Mouse (Mus musculus) frontal cortex, postnatal 25 days (tissue): ENCODE measurements at regions not wholly inside any gene's neighbourhood (a gene's known extent, or its start where the extent isn't known, plus 50 kb on each side); places are given as distances from the start of the nearest gene placed in this dataset.

ENCODE experiments used
- DNase-seq, 2 experiments: peaks; one replicate each; pipeline ENCODE4 v3.0.0; 2022; ENCODE audit warnings: low spot score in 2 of 2

GRCm38 (mm10) chr3:17795271-17796260, 152.6 kb upstream of the Cypt12 start:
- DNase-seq = no peak

GRCm38 (mm10) chr3:17796766-17797165, 151.4 kb upstream of the Cypt12 start:
- DNase-seq = peak in 1 of 2 experiments; percentile 26

- DNase-seq = peak; percentile 64 to 69
Observed at GRCm38 (mm10) chr3:17798399-17798798, 149.8 kb upstream of the Cypt12 start.

DNA sequence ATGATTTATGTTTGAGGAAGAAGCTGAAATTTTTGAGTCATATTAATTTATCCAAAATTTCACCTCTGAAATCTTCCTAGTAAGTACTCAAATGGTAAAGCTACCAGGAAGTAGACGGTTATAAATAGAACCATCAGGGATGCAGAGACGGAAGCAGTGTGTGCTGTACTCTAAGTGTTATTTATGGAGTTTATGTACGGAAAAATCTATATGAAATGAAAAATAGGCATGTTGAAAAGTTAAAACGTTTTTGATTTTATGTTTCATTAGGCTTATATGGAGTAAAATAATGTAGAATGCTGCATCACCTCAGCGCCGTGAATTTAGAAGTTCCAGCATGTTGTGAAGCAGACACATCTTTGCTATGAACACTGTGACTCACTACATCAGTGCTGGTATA, 149.1 kb upstream of the Cypt12 start:
- DNase-seq = no peak

DNA sequence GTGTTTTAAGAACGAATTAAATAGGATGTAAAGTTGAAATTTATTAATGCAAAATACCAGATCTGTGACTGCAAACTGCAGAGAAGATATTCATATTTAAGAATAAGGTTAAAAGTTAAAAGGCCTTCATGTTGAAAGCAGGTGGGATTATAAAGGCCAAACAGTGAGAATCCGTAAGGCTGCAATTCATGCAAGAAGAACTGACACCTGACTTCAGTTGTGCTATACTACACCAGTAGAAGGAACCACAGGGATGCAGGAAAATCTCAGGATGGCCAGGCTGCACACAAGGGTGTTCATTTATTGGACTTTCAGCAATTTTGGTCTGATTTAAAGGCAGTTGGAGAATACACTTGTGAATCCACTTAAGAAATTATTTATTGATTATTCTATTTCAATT, 147.4 kb upstream of the Cypt12 start:
- no peak for DNase-seq

GRCm38 (mm10) chr3:17801479-17801878, 146.7 kb upstream of the Cypt12 start:
- no peak for DNase-seq

GRCm38 (mm10) chr3:17805185-17805584, 143.0 kb upstream of the Cypt12 start:
- no peak for DNase-seq

DNA sequence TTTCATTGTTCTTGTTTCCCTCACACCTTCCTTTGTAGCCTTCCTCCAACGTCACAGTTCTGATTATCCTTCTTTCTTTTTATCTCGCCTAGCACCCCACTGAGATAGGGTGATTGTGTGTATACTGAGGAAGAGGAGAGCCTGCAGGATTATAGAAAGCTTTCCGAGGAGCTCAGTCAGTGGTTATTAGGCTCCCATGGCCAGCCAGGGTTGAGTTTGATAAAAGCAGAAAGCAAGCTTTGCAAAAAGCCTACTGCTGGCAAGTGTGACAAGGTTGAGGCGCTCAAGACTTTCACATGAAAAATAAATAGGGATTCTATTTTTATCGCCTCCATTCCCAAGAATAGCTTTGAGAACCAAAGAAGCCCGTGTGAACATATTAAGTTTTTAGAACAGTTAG, 136.9 kb upstream of the Cypt12 start:
- DNase-seq = no peak

DNA sequence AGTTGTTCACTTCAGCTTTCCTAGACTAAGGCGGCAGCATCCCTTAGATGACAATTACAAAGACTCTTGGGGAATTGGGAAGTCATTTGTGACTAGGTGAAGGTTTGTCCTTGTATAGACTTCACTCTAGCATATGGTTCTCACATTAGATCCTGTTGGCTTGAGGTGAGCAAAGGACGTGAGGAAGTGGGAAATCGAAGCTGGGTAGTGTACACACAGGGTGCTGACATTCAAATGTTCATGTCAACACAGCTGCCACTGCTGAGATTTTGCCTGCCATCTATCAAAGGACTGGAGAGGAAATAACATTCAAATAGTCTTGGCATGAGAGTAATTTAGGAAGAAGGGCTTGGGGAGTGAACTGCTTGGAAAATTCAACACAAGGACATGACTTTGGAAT, 124.0 kb upstream of the Cypt12 start:
- DNase-seq = no peak

DNA sequence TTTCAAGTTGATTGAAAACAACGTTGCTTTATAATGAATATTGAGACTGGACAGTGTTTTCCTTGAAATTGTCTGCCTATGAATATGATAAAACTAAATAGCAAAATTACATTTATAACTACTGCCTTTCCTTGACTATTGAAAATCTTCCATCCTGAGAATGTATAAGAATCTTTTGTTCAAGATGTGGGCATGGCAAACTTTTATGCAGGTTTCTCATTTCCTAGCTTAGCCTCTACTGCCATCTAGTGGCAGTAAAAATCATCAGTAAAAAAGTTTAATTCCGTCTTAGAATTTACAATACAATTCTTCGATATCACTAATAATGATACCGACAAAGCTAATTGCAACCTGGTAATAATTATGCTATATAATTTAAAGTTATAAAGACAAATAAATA, 123.5 kb upstream of the Cypt12 start:
- DNase-seq = no peak

DNA sequence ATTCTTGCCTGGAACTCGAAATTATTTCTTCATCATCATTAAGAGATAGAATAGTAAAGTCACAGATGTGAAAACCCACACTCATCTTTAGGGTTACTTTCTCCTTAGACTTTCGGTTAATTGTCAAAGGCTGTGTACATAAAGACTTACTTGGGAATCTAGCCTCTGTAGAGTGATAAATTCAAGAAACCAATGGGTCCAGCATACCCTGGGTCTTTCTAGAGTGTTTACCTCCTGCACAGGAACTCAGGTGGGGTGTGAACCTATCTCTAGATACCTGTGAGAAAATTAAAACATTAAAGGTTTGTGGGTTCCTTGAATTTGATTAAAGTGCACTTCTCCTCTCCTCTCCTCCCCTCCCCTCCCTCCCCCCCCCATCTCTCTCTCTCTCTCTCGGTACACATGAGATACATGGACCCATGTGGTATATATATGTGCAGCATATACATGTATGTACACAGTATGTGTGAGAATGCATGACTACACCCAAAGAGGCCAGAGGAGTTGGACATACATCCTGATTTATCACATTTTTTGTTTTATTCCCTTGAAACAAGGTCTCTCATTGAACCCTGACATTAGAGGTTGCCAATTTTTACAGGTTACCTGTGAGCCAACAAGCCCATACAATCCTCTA, 122.8 kb upstream of the Cypt12 start:
- DNase-seq = no peak

- peak; percentile 34 to 76 for DNase-seq
Observed at GRCm38 (mm10) chr3:17834706-17835105, 113.5 kb upstream of the Cypt12 start.

GRCm38 (mm10) chr3:17847609-17848008, 100.6 kb upstream of the Cypt12 start:
- DNase-seq = peak in 1 of 2 experiments; percentile 27

- no peak for DNase-seq
Observed at GRCm38 (mm10) chr3:17848181-17848580, 100.0 kb upstream of the Cypt12 start.

DNA sequence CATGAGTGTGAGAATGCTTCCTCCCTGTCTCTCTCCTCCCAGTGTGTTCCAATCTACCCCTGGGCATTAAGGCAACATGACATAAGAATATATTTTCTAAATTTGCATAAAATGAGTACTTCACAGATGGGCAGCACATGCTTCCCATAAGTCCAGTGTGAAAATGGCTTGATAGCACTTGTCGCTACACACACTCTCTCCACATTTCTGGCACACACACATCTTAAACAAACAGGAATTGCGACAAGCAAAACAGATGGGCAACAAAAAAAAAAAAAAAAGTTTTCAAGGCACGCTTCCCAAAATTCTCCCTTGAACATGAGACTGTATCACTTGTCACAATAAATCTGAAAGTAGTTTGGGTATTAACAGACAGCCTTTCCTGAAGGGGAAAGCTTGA, 85.8 kb upstream of the Cypt12 start:
- no peak for DNase-seq

GRCm38 (mm10) chr3:17865112-17865511, 83.1 kb upstream of the Cypt12 start:
- DNase-seq = no peak

GRCm38 (mm10) chr3:17870895-17871482, 77.2 kb upstream of the Cypt12 start:
- DNase-seq = no peak

DNA sequence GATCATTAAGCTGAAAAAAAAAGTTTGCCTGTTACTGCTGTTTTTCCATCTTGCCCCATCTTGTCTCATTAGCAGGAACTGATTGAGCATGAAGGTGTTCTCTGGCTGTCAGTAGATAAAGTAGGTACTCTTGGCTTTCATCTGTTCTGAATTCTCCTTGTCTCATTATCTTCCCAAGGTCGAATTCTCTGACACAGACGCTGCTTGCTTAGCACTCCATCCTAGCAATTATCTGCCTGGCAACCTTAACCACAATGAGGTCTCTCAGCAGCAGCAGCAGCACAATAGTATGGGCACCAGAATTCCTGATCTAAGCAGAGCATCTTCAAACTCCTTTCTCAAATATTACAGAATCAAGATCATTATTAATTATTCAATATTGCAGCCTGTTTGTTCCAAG, 52.3 kb upstream of the Cypt12 start:
- DNase-seq = no peak

DNA sequence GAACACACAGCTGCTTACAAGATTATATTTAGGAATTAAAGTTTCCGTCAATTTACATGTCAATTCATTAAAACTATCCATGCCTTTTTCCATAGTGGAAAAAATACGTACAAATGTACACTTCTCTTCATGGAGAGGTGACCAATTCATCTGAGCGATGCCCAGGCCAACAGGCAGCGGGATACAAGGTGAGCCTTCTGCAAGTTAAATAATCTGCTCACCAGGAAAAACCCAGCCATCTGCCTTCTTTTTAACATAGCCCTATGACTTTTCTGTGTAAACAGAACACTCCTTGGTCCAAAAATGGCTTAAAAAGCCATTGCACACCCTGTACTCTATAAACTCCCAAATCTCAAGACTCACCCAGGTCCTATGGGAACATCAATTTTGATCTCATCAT, 51.5 kb upstream of the Cypt12 start:
- no peak for DNase-seq
